ENCODE assay signal across 21 mouse cellular contexts in the genomic region with DNA sequence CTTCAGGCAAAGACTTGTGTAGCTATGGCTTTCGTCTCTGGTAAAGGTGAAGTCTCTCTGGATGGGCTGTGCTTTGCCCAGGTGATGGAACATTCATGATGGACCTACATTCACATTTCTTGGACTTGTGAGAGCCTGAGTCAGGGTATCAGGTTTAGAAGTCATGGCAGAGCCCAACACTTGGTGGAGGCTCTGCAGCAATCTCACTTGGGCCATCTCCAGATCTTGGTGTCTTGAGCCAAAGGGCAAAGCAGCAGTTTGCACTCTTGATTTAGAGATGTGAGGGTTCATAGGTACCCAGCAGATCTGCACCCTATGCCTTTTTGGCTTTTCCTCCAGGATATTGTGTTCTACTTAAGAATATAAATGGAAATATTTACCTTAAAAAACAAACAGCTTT. TPM values are rescaled to one million over a fixed set of nuclear protein-coding genes. Genes with fewer than 3 reads are reported as not detected.
DNase-seq lines count a peak whose midpoint lies in the region; TF ChIP-seq lines count a peak whose summit lies in the region.
"Had no signal": no experiment of that assay in that cellular context is flagged by ENCODE, and none has a peak within 500 bp of the region (broad histone marks: within the 10 kb centered on the region; RNA-seq: fewer than 3 reads in every experiment).

No protein-coding gene starts in this region.

- intact Hi-C loops in gastrocnemius, adult 2 months (cut with DNase I): no loop called here
- intact Hi-C loops in gastrocnemius, postnatal 14 days (cut with DNase I; ENCODE audit: low total_unique reads): no loop called here

- peak overlapping the region; percentile 80 for H3K27ac ChIP-seq in gastrocnemius, adult 2 months
- H3K27ac ChIP-seq in layer of hippocampus, adult 2 months: no peak overlapping the region
- H3K27ac ChIP-seq: embryonic facial prominence, embryonic 13.5 days; embryonic facial prominence, embryonic 15.5 days; forebrain, embryonic 10.5 days; forebrain, embryonic 12.5 days had no signal

- peak; percentile 77 for DNase-seq in gastrocnemius, adult 2 months
- DNase-seq in gastrocnemius, postnatal 10 days: no peak
- DNase-seq in gastrocnemius, postnatal 14 days: peak; percentile 54
- peak; percentile 68 for DNase-seq in skeletal muscle tissue, adult 2 months (ENCODE audit: low read depth, low spot score)
- no peak for DNase-seq in ovary, adult 18-20 months (ENCODE audit: low spot score)
- no peak for DNase-seq in layer of hippocampus, adult 2 months (ENCODE audit: low spot score in 2 of 2)
- DNase-seq: adrenal gland, adult 2 months; adrenal gland, postnatal 10 days; adrenal gland, postnatal 25 days; cerebellum, adult 11 months; cerebellum, adult 18-20 months; cerebellum, adult 8-10 months; cerebellum, adult 9-11 months; cerebellum, postnatal 14 days; cerebellum, postnatal 36 days; embryo, embryonic 11 days had no signal

- no peak for TF ChIP-seq CTCF in gastrocnemius, adult 2 months (IDR thresholded peaks at IDR 0.05)
- TF ChIP-seq CTCF in layer of hippocampus, adult 2 months (conservative IDR thresholded peaks at IDR 0.05): no peak

- H3K4me3 ChIP-seq in gastrocnemius, adult 2 months: no peak overlapping the region
- no peak overlapping the region for H3K4me3 ChIP-seq in layer of hippocampus, adult 2 months
- H3K4me3 ChIP-seq: embryonic facial prominence, embryonic 13.5 days; embryonic facial prominence, embryonic 15.5 days; erythroblast, embryonic 14.5 days; forebrain, embryonic 10.5 days; forebrain, embryonic 12.5 days had no signal

RNA-seq across cellular contexts. Expression of gene Ywhaq, which starts 38.6 kb away (rescaled TPM):
- 10 to 100 TPM; 20.4 to 28.2 TPM for total RNA-seq in gastrocnemius, adult 2 months (2021)
- 10 to 100 TPM; 81.9 to 99.8 TPM for total RNA-seq in gastrocnemius, postnatal 10 days (2021)
- 10 to 100 TPM; 46.3 to 61.9 TPM for total RNA-seq in gastrocnemius, postnatal 14 days (2021)
- 100 to 1,000 TPM; 444 to 448 TPM for total RNA-seq in layer of hippocampus, adult 2 months (2021)

Comparison
In these comparisons a context has a peak if more than half of its experiments do, and no peak if none do; other contexts are left out.
1. DNase-seq: peak in gastrocnemius, adult 2 months (single experiment), gastrocnemius, postnatal 14 days (single experiment) and skeletal muscle tissue, adult 2 months (single experiment); none in gastrocnemius, postnatal 10 days (single experiment), ovary, adult 18-20 months (single experiment) and layer of hippocampus, adult 2 months (0 of 2).
2. RNA of gene Ywhaq, which starts 38.6 kb away (total RNA-seq): 444 to 448 TPM in layer of hippocampus, adult 2 months; 81.9 to 99.8 TPM in gastrocnemius, postnatal 10 days, 46.3 to 61.9 TPM in gastrocnemius, postnatal 14 days and 20.4 to 28.2 TPM in gastrocnemius, adult 2 months; every median in the first group is over 4 times any median in the second.